Mouse (Mus musculus) adrenal gland, adult 8-10 months (tissue): ENCODE data around the gene Lhpp. TPM values are rescaled to one million over a fixed set of nuclear protein-coding genes. Genes with fewer than 3 reads are reported as not detected.

Experiments
- DNase-seq: peaks from one replicate; pipeline ENCODE4 v3.0.0; 2022
- total RNA-seq, 4 experiments: library from RNA; stranded (reverse); gene quantifications; 2 replicates each; pipeline ENCODE4 v1.2.4; 2022

Lhpp gene
- 10 to 100 TPM; 26.7 to 38.0 (median 29.8) TPM for total RNA-seq

DNA sequence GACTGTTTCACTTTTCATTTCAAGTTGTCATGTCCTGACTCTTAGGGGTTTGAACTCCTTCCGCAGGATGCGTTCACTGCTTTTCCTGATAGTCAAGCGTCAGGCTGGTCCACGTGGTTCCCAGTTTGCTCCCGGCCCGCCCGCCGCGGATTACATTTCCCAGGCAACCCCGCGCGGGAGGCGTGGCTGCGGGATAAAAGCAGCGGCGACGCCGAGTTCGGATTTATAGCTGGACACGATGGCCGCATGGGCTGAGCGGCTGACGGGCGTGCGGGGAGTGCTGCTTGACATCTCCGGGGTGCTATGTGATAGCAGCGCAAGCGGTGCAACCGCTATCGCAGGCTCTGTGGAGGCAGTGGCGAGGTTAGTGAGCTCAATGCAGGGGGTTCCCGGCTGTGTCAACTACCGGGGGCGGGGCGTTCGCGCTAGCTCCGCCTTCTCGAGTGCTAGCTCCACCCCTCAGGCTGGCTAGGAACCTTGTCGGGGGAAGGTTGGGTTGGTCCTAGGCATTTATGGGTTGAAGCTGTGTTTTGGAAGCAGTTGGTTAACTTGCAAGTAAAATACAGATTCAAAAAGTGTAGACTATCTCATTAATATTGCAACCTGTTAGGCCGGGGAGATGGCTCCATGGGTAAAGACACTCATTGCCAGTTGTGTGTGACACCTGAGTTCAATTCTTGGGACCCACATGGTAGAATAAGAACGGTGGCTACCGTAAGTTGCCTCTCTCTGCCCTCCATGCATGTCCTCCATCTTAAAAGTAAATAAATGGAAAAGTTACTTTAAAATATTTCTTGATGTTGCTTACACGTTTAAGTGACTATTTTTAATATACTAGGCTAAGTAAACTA, at the start of gene Lhpp:
Lhpp (plus strand) TSS at position 171 of the 851 bp plus-strand sequence.
- peak; percentile 80 for DNase-seq

DNA sequence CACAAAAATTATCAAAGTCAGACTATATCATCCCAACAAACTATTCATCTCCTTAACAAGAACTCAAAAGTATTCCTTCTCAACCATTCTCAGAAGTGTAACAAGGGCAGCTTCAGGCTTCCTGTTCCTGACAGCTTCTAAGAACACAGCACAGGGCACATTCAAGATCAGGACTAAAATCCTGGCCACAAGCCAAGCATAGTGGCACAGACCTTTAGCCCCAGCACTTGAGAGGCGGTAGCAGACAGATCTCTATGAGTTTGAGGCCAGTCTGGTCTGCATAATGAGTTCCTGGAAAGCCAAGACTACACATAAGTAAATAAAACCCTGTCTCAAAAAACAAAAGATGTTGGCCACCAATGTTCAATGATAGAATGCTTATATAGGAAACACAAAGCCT, 44.6 kb upstream of the Lhpp start:
- DNase-seq = no peak

DNA sequence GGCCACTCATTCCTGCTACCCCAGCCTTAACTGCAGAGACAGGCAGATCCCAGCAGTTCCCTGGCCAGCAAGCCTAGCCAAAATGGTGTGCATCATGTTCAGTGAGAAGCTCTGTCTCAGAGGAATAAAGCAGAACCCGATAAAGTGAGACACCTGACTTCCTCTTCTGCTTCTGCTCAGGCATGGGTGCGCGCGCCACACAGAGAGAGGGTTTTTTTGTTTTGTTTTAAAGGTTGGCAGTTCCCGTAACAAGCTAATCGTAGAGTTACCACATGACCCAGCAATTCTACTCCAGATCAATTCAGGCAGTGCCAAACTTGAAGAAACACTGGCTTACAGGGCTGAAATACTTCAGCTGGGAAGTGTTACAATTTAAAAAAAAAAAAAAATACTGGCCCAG, 41.6 kb upstream of the Lhpp start:
- no peak for DNase-seq

DNA sequence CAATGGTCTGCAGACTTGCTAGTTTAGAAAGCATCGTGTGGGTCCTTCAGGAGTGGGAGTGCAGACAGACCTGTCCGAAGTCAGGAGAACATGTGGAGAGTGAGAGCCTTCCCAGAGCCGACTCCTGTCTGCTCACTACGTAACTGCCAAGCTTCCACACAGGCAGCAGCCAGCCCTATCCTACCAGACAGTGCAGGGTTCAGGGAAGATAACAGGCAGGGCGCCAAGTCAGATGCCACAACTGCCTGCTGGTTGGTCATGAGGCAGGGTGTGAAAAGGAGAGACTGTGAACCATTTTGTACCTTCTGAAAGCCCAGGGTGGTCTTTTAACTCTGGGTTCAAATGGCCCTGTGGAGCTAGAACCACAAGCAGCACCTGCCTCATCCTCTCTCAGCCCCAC, 40.4 kb upstream of the Lhpp start:
- DNase-seq = no peak

DNA sequence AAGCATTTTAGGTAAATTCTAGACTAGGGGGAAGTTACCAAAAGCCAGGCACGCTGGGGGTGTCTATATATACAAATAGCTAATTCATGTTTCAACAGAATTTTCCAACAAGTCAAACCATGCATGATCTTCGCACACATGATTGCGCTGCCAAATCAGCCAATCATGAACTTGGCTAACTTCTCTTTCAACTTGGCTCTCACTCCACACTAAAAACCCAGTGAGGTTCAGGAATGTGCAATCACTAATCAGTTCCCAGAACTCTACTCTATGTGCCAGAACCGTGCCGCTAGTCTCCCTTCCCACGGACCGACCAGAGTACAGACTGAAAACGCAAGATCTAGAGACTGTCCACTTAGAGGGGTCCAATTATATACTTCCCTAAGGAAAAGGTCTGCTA, 39.0 kb upstream of the Lhpp start:
- DNase-seq = no peak

DNA sequence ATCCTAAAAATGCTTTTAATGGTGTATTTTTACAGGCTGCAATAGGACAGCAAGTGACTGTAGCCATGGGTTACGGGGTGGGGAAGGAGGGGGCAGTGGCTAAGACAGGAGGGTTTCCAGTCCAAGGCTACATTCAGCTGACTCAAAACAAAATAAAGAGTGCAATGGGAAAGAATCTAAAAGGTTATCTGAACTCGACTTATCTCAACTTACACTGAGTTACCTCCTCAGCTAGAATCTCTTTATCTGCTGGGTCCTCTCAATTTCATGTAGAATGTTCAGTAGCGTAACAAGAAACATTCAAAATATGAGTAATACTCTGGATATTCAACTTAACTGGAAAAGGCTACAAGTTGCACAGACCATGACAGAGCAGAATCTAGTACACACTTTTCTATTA, 37.7 kb upstream of the Lhpp start:
- no peak for DNase-seq

DNA sequence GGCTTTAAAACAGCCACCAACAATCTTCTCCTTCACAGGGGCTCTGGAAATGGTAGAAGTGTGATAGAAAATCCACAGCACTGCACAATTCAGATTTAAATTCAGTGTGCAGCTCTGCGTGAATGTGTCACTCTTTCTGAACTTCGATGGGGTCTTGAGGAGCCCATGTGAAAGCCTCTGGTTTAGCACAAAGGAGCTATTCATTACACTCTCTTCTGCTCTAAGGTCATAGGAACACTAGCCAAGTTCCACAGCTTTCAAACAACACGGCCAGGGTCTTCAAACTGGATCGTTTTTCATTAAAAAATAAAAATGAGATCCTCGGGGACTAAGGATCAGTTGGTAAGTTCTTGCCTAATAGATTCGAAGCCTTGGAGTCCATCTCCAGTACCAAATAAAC, 37.2 kb upstream of the Lhpp start:
- no peak for DNase-seq

DNA sequence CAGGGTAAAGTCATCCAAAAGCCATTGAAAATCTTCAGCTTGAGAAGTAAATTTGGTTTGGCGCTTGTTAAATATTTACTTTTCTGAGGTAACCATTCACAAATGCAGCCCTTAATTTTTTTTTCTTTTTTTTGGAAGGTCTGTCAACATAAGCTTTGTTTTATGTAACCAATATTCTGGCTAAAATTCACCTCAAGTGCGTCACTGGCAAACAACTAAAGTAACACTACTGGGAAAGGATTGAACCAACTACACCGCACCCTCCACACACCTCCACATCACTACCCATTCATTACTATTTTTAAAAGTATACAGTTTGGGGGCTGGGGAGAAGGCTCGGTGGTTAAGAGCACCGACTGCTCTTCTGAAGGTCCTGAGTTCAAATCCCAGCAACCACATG, 35.8 kb upstream of the Lhpp start:
- DNase-seq = no peak

DNA sequence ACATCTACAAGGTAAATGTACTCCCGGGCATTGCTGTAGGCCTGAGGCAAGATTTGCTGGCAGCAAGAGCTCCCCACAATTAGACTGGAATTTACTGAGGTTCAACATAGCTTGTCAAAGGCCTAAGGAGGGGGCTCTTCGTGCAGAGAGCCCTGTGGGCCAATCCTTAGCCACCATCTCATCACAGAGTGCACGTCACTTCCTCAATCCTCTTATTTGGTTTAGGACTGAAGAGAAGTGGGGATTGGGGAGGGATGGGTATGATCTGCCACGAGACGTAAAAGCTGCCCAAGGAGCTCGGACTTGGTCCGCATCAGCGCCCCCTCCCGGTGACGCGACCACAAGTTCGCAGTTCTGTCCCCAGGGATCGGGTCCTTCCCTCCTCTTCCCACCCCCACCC, 34.8 kb upstream of the Lhpp start:
- peak; percentile 71 for DNase-seq

DNA sequence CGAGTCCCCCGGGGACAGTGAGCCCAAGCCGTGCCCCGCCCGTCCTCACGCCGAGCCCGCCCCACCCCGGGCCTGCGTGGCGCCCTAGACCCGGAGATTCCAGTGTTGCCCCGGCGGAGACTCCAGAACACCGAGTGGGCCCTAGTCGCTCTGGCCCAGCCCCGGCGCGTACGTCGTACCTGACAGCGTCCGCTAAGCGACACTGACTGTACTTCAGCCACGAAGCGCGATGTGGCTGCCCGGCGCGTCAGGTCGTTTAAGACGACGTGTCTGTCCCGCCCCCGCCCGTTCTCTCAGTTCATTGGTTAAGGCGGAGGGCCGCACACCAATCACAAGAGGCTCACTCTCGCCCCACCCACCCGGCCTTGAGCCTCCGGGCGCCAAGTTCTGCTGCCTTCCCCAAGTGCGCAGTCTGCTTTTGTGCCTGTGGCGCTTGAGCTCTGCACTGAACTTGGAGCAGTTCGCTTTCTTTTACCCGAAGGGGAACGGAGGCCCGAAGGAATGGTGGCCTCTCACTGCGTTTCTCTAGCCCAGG, 34.3 kb upstream of the Lhpp start, which contains the start of gene Oat:
Oat (minus strand) TSS at position 283 of the 535 bp plus-strand sequence.
- DNase-seq = peak; percentile 94

DNA sequence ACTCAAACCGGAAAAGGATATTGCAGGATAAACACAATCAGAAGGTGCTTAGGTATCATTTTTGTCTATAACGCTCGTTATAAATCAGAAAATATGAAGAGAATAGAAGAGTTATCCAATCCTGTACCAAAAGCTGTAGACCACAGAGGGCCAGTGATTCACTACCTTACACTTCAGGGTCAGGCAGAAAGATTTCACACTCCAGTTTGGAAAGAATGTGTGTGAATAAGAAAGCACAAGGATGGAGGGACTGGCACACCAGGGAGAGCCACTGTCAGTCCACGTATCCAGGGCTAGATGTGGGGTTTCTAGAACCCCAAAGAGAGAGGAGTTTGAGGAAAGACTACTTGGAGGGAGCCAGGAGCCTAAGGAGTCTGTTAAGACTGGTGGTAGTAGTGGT, 33.5 kb upstream of the Lhpp start:
- DNase-seq = no peak

DNA sequence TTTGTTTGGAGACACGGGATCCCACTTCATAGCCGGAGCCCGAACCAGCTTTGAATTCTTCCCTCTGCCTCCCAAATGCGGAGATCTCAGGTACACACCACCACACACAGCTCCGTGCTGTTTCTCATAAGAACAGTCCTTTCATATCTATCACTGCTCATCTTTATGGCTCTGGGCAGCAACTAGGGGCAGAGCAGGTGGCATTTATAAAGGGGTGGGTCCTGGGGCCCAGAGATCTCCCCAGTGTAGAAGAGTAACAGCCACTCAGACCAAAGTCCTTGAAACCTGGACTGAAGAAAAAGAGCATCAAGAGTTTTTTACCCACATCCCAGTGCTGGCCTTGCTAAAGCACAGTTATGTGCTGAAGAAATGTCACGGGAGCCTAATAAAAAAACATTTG, 29.9 kb upstream of the Lhpp start:
- no peak for DNase-seq

DNA sequence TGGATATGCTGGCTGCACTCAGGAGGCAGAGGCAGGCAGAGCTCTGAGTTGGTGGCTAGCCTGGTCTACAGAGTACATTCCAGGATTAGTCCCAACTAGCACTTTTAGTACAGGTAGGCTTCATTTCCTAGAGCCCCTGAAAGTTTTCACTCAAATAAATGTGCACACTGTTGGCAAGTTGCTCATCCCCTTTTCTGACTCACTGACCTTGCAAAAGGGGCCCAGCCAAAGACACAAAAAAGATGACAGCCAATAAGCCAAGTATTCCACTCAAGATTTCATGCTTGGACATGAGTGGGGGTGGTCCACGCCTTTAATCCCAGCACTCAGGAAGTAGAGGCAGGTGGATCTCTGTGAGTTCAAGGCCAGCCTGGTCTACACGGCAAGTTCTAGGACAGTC, 29.0 kb upstream of the Lhpp start:
- DNase-seq = no peak

DNA sequence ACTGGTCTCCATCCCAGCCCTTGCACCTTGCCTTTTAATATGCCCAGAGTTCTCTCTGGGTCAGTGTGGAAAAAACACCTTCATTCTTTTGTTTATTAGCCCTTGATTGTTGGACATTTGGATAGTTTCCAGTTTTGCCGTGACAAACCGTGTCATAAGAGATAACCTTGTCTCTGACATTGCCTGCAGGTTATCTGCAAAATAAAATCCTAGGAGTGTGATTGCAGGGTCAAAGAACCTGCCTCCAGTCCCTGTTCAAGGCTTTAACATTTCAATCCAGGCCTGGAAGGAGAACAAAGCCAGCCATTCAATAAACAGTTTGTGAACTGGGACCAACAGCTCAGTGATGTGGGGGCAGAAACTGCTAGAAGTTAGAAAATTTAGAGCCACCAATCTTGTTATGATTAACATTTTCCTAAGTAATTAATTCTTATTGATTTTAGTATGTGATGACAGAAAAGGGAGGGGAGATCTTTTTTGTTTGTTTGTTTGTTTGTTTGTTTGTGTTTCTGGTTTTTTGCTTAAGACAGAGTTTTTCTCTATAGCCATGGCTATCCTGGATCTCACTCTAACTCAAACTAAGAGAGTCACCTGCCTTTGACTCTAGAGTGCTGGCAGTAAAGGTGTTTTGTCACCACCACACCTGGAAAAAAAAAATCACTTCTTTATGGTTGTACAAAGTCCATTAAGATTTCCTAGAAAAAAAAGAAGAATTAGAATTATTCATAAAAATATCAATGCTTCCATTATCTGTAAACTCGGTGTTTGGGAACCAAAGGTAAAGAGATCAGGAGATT, 24.5 kb upstream of the Lhpp start:
- no peak for DNase-seq

DNA sequence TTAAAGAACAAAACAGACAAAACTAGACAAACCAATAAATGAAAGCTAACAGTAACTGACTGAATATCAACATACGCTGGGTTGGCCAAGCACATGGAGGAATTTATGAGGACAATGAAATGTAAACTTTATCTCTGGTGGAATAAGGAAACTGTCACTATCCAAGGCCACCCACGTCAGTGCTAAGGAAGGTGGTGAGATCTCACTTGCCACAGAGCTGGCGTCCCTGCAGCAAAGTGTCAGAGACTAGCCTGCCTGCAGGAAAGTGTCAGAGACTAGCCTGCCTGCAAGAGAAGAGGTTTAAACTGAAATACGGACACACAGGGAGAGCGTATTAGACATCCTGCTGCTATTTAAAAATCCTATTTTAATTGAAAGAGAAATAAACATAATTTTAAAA, 23.3 kb upstream of the Lhpp start:
- no peak for DNase-seq

DNA sequence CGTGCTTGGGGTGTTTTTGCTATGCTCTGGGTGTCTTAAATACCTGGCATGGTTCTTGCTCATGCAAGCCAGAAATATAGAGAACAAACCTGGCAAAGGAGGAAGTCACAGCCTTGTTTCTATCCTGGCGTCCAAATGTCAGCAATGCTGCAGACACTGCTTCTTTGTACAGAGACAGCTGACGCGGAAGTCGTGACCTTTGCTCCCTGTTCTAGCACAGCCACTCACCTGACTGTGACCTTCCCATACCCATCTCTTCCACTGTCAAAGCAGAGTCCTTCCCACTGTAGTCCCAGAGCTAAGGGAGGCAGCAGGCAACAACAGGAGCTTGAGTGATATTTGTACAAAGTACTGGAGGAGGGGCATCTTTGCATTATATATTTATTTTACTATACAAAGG, 20.8 kb upstream of the Lhpp start:
- DNase-seq = no peak

DNA sequence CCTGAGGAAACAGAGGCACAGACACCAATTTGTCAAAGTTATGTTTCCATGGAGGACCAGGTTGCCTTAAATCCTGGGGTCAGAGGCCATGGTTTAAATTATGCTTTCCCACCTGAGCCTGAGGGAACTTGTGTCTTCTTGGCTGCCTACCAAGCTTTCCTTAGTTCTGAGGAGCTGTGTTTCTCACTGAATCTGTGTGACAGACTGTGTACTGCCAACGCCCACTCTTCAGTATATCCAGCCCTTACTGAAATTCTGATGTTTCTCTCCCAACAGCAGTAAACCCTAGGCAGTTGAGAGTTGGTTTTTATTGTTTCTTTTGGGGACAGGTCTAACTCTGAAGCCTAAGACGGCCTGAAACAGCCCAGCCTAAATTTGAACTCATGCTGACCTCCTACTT, 16.7 kb upstream of the Lhpp start:
- no peak for DNase-seq

DNA sequence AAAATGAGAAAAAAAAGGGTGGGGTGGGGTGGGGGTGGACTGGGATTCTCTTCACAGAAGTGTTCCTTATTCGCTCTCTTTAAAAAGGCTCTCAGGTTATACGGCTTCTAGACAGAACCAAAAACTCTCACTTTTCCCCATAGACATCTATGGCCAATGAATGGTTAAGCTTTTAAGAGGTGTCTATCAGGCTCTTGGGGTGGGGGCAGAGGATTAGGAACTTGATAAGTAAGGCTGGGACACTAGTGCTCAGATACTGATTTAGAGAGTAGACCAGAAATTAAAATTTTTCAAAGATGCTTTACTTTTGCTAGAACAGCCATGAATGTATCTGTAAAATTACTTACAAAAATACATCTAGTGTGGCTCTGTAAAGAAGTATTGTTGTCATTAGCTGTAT, 16.1 kb upstream of the Lhpp start:
- DNase-seq = no peak

DNA sequence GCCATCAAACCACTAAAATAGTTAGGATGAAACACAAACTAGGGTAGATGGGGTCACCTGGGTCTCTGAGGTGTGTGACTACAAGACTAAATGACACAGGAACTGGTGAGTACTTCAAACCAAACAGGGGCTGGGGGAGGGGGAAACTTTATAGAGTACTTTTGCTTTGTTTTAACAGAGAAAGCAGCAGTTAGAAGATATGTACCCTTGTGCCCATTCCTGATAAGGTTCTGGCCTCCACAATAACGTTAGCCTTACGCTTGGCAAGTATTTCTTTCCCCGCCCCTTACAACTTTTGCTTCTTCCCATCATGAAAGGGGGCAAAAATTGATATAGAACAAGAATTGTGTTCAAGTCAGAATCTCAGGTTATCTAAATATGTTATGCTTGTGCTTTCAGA, 14.7 kb upstream of the Lhpp start:
- DNase-seq = no peak

DNA sequence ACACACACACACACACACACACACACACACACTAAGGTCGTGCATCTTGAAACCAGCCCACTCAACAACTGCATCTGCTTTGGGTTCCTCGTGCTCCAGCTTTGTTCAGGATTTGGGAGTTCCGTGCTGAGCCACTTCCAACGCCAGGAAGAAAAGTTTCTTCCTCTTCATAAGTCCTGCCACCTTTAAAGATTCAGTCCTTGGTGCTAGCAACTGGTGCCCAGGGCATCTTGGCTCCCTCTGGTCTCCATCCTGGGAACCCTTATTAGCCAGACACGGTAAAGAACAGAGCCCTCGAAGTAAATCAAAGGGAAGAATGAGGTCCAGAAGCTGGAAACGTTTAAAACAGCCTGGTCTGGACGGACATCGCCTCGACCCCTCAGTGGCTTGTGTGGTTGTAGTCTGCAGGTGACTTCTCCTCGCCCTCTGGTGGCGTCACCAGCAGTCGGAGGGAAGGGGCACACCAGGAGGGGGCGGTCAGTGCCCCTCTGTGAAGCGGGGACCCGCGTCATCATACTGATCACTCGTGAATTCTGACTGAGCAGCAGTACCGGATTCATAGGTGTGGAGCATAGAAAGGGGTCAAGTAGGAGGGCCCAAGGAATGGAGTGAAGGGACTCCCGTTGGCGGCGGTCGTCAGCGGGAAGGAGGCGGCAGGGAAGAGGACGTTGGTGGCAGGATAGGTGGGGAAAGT, 13.7 kb upstream of the Lhpp start:
- no peak for DNase-seq

DNA sequence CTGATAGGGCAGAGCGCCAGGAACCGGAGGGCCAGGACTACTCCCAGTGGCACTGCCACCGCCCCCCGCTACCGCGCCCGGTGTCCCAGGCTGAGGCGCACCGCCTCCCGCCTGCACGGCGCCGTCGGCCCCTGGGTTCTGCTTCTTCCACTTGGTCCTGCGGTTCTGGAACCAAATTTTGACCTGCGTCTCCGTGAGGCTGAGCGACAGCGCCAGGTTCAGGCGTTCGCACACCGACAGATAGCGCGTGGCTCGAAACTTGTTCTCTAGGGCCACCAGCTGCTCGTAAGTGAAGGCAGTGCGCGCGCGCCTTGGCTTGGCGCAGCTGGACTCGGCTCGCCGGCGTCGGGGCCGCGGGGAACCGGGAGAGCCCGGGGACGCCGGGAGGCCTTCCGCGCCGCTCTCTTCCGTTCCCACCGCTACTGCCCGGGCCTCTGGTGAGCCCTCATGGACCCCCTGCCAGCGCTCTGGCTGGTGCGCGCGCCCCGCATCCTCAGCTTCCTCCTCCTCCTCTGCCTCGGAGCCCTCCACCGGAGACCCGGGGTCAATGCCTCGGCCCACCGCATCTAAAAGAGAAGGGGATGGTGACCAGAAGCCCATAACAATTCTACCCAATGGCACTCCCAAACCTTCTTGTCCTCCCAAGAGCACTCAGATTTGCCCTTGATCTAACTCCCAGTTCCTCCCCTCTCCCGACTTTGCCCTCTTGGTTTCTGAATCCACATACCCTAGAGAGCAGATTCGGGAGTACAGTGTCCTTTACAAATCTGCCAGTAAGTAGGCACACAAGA, 13.0 kb upstream of the Lhpp start:
- no peak for DNase-seq
